Mouse (Mus musculus): ENCODE results near the gene Ldhal6b. TPM values are rescaled to one million over a fixed set of nuclear protein-coding genes. Genes with fewer than 3 reads are reported as not detected.

Ldhal6b gene
- total RNA-seq, 2 experiments from 2014 or later, result 0.52 TPM; not detected in 1

DNA sequence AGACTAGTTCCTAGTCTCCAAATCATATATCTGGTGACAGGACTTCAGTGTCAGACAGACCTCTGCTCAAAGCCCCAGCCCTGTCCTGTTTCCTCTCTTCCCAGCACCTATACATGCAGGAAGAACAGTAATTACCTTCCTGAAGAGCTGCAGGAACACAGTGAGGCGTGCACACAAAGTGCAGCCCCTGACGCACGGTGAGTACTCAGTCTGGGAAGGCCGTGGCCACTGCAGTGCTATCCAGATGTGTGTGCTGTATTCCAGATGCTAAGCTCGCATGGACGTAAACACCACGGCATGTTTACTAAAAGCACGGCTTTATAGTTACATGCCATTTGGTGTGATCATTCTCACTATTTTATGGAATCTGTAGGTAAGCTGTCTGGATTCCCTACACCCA, 6.3 kb downstream of the Ldhal6b start:
- ATAC-seq (replicated peaks; ENCODE audit: poor library complexity), result no peak

DNA sequence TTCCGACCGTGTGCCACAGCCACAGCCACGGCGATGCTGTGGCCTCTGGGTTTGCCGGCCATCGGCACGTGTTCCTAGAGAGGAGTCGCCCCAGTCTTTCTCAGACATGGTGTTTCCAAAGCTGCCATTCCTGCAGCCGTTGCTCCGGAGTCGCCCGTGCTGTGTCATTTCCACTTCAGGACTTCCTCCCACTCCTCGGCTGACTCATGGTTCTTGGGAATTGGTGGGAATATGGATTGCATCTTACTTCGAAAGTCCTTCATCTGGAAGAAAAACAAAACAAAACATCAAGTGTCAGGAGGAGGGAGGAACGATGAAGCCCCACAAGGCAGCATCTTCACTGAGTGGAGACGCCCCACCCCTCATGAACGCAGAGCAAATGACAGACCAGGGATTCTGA, 7.4 kb downstream of the Ldhal6b start:
- no peak for ATAC-seq (replicated peaks; ENCODE audit: poor library complexity)

- ATAC-seq (replicated peaks; ENCODE audit: poor library complexity), result no peak
These were observed 8.2 kb downstream of the Ldhal6b start for GRCm38 (mm10) chr17:5410336-5410735.

- no peak for ATAC-seq (replicated peaks; ENCODE audit: poor library complexity)
These were observed 11.5 kb downstream of the Ldhal6b start for GRCm38 (mm10) chr17:5407030-5407429.

DNA sequence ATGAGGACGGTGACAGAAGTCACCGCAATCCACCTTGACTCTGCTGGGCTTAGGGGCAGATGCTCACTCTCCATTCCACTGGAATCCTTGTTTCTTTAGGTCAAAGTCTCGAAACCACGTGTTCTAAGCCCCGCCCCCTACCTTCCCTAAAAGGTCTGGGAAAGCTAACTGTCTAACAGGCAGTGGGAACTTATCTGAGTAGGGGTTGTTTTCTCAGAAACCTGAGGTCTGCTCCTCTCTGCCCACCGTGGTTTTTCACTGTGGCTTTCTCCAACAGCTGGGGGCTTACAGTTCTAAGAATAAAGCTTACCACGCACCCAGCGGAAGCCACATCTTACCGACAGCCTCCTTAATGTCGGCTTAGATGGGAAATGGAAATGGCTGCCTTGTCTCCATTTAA, 12.0 kb downstream of the Ldhal6b start:
- 0 out of 2 replicates have a peak, but pooled peaks have one; percentile 5 for ATAC-seq (replicated peaks; ENCODE audit: poor library complexity)

- 0 out of 2 replicates have a peak, but pooled peaks have one; percentile 23 for ATAC-seq (replicated peaks; ENCODE audit: poor library complexity)
These were observed 14.7 kb downstream of the Ldhal6b start for GRCm38 (mm10) chr17:5403885-5404284.

DNA sequence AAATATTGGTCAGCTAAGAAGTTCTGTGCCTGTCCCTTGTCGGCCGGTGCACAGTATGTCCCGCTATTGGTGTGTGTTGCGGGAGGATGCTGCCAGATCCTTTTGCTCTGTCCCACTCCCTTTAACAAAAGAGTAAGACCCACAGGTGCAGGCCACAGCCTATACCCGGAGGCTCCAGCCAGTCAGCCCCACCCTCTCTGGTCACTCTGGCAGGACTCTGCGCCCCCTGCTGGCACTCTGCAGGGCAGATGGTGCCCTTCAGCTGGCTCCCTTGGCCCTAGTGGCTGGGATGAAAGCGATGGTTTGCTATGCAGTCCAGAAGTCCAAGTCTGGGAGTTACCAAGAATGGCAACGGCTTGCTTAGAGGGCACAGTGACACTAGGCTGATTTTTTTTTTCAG, 15.9 kb downstream of the Ldhal6b start:
- peak; percentile 82 for ATAC-seq (replicated peaks; ENCODE audit: poor library complexity)

DNA sequence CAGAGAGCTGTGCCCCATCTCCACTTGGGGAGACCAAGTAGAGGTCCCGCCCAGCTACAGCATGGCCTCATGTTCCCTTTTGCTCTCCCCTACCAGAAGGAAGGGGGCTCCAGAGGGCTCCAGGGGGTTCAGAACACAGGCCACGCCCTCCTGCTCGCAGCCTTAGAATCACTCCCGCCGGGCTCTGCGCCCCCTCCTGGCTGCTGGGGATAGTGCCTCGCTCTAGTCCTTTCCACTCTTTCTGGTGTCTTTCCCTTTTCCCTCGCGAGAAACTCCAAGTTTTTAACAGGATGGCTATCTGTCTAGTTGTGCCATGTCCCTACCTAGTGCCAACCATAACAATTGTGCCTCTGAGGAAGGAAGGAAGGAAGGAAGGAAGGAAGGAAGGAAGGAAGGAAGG, 16.5 kb downstream of the Ldhal6b start:
- ATAC-seq (replicated peaks; ENCODE audit: poor library complexity), result peak; percentile 73

GRCm38 (mm10) chr17:5401288-5401687, 17.3 kb downstream of the Ldhal6b start:
- ATAC-seq (replicated peaks; ENCODE audit: poor library complexity), result no peak

DNA sequence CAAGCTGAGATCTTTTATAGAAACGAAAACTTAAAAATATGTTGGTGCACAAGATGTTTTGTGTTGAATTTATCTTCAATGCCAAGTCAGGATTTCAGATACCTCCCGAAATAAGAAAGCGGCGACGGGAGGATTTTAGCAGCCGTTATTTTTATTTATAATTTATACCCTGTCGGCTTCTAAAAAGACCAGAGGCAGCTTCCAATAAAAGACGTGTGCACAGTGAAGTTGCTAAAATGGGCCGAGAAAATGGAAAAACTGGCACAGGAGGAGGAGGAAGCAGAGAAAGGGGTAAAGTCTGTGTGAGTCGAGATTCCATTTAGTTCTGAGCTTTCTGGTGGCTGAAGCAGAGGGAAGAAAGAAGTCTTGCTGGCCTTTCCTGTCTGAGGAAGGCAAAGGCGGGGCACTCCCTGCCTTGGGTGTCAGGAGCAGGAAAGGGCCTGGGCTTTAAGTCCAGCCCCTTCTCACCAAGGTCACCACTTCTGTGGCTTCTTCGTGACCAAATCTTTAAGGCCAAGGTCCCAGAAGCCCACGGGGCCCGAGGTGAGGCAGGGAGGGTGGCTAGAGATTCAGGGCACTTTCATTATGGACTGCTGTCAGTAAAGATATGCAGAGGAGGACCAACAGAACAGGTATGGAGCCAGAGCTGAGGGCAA, 18.0 kb downstream of the Ldhal6b start:
- ATAC-seq (replicated peaks; ENCODE audit: poor library complexity), result no peak

DNA sequence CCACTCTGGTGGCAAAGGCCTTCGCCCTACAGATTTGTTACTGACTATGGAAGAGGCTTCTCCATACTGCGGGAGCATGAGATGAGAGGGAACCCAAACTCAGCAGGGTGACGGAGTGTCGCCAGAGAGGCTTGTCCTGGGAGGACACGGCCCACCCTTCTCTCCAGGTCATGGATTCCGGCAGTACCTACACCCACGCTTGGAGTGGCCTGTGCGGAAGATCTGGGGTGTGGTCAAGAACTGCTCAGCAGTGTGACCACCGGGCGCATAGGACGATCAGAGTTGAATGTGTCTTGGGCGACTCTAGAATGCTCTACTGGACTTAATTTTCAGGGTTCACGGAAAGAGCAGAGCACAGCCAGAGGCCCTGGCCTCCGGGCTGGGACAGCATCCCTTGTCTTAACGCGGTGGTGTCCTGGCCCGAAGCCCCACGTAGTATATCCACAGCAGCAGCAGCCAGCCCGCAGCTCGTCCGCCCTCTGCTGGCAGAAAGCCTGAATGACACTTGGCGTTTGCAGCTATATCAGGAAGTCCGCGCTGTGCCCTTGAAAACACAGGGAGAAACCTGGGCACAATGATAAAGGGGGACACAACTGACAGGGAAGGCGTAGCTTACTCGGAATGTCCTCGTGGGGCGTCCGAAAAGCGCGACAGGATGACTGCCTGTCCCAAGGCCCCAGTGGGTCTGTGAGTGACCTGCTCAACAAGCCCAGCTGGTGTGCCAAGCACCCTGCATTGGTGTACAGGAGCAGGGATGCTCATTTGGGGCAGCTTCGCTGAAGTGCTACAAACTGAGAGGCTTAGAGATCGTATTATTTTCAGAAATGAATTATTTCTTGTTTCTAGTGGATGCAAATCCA, 21.2 kb downstream of the Ldhal6b start:
- ATAC-seq (replicated peaks; ENCODE audit: poor library complexity), result peak; percentile 90

DNA sequence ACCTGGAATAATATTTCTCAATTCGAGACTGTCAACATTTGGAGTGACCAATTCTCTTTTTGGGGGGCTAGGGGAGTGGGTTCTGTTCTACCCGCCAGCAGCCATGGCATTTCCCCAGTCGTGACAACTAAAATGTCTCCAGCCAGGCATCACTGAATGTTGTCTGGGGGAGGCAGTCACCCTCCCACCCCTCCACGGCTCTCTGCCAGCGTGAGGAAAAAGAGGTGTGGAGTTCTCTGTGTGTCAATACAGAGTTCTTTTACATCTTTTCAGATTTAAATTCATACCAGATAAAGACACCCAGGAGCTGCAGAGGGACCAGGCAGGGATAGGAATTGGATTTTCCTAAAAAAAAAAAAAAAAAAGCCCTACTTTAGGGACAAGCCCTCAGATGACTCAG, 22.4 kb downstream of the Ldhal6b start:
- ATAC-seq (replicated peaks; ENCODE audit: poor library complexity), result no peak

- no peak for ATAC-seq (replicated peaks; ENCODE audit: poor library complexity)
These were observed 22.9 kb downstream of the Ldhal6b start for GRCm38 (mm10) chr17:5395454-5396205.

DNA sequence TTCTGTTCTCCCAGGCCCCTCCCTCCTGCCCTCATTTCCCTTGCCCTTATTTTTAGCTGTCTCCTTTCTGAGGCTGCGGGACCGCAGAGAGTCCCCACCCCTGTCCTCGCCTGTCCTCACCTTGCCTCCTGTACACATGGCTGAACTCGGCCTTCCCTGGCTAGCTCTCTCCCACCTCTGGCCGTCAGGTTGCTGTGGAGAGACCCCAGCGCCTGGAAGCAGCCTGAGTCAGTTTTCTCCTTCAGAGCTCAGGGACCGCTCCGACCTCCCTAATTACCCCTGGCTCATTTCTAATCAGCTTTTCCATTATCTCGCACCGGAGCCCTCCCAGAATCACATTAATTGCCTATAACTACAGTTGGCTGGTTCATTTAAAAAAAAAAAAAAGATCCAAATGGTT, 27.9 kb downstream of the Ldhal6b start:
- no peak for ATAC-seq (replicated peaks; ENCODE audit: poor library complexity)

GRCm38 (mm10) chr17:5388351-5388750, 30.2 kb downstream of the Ldhal6b start:
- ATAC-seq (replicated peaks; ENCODE audit: poor library complexity), result no peak

- ATAC-seq (replicated peaks; ENCODE audit: poor library complexity), result no peak
These were observed 31.6 kb downstream of the Ldhal6b start for GRCm38 (mm10) chr17:5386885-5387545.

- ATAC-seq (replicated peaks; ENCODE audit: poor library complexity), result no peak
These were observed 32.9 kb downstream of the Ldhal6b start for GRCm38 (mm10) chr17:5385694-5386093.

DNA sequence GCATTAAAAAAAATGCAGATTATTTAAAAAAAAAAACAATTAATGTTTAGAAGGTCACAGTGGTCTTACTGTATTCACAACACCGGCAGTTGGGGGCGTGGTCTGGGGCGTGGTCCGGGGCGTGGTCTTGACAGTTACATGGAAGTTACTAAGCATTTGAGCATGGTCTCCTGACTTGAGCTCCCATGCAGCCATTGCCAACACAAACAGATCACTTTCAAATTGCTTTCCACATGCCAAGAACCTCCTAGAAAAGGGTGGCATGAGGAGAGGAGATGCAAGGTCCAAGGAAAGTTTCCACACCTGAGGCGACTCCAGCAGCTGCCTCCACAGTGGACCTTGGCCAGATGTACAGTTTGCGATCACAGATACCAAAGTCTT, 40.6 kb downstream of the Ldhal6b start:
- peak; percentile 98 for ATAC-seq (replicated peaks; ENCODE audit: poor library complexity)

GRCm38 (mm10) chr17:5377151-5377929, 41.2 kb downstream of the Ldhal6b start:
- ATAC-seq (replicated peaks; ENCODE audit: poor library complexity), result peak; percentile 39; the same call in 1 of the 2 replicates

- no peak for ATAC-seq (replicated peaks; ENCODE audit: poor library complexity)
These were observed 45.6 kb downstream of the Ldhal6b start for GRCm38 (mm10) chr17:5372951-5373350.
